ENCODE assay signal across 9 mouse cellular contexts in genomic region chr12:3323241-3323640, GRCm38 (mm10). TPM values are rescaled to one million over a fixed set of nuclear protein-coding genes. Genes with fewer than 3 reads are reported as not detected.
DNase-seq lines count a peak whose midpoint lies in the region; ATAC-seq lines count a peak whose summit lies in the region.
"Had no signal": no experiment of that assay in that cellular context is flagged by ENCODE, and none has a peak within 500 bp of the region (broad histone marks: within the 10 kb centered on the region; RNA-seq: fewer than 3 reads in every experiment).

No protein-coding gene starts in this region.

- no peak overlapping the region for H3K27ac ChIP-seq in heart, embryonic 11.5 days (ENCODE audit: low read depth, low read length)
- H3K27ac ChIP-seq: intestine, embryonic 15.5 days had no signal

- no peaks in the 10 kb centered on the region for H3K9me3 ChIP-seq in heart, embryonic 11.5 days (replicated peaks; ENCODE audit: control insufficient read depth, low read length)
- H3K9me3 ChIP-seq: intestine, embryonic 15.5 days had no signal

- H3K27me3 ChIP-seq in heart, embryonic 11.5 days (ENCODE audit: control insufficient read depth, insufficient read depth, low read length): no peaks in the 10 kb centered on the region
- H3K27me3 ChIP-seq: intestine, embryonic 15.5 days had no signal

- H3K4me3 ChIP-seq in heart, embryonic 11.5 days (ENCODE audit: low read depth, low read length): no peak overlapping the region
- H3K4me3 ChIP-seq: intestine, embryonic 15.5 days had no signal

- no peak overlapping the region for H3K9ac ChIP-seq in heart, embryonic 11.5 days (ENCODE audit: low read depth, low read length)
- H3K9ac ChIP-seq: intestine, embryonic 15.5 days had no signal

- ATAC-seq in heart, embryonic 11.5 days (replicated peaks; ENCODE audit: insufficient number of reproducible peaks, low FRiP score, low TSS enrichment): no peak
- peak; percentile 45; the same call in 1 of the 2 replicates for ATAC-seq in megakaryocyte progenitor cell, adult 5-6 weeks (replicated peaks; ENCODE audit: poor library complexity)
- ATAC-seq in inflammation-experienced regulatory T-cells, adult 6 months: no peak
- ATAC-seq: intestine, embryonic 15.5 days had no signal

- H3K36me3 ChIP-seq in heart, embryonic 11.5 days (ENCODE audit: control insufficient read depth, insufficient read depth, low read length): no peaks in the 10 kb centered on the region
- H3K36me3 ChIP-seq: intestine, embryonic 15.5 days had no signal

- peak; percentile 23 to 30 for DNase-seq in heart, adult 18-20 months
- peak; percentile 70 for DNase-seq in adipocyte (ENCODE audit: low spot score)
- DNase-seq in gastrocnemius, postnatal 14 days: peak; percentile 55
- no peak for DNase-seq in spleen, adult 18-20 months
- DNase-seq in natural killer cell, adult 2 months (ENCODE audit: low spot score in 2 of 2): no peak

- no peak overlapping the region for H3K4me2 ChIP-seq in heart, embryonic 11.5 days
- H3K4me2 ChIP-seq: intestine, embryonic 15.5 days had no signal

- no peaks in the 10 kb centered on the region for H3K4me1 ChIP-seq in heart, embryonic 11.5 days (ENCODE audit: control insufficient read depth, insufficient read depth, low read length)
- H3K4me1 ChIP-seq: intestine, embryonic 15.5 days had no signal

- intact Hi-C loops in gastrocnemius, postnatal 14 days (cut with DNase I; ENCODE audit: low total_unique reads): no loop called here

- 55% methylated on average over 6 of the region's 6 CpGs for WGBS in heart, embryonic 11.5 days (ENCODE audit: insufficient replicate concordance)

RNA-seq across cellular contexts. Expression of gene Rab10, which starts 13.5 kb away (rescaled TPM):
- total RNA-seq in heart, adult 18-20 months (2021): 100 to 1,000 TPM; 124 to 126 TPM
- 68.9 and 70.6 TPM in 2 replicates for polyA plus RNA-seq in heart, embryonic 11.5 days (2014; fragmentation: Nextera tagmentation; extraction: Ambion mirVana)
- 100 to 1,000 TPM; 212 to 213 TPM for total RNA-seq in gastrocnemius, postnatal 14 days (2021)
- 93.9 and 100 TPM in 2 replicates for total RNA-seq in megakaryocyte progenitor cell, adult 5-6 weeks (2015)
- total RNA-seq in megakaryocyte progenitor cell, adult 5-6 weeks (2017): 89.1 and 113 TPM in 2 replicates
- polyA plus RNA-seq in inflammation-experienced regulatory T-cells, adult 6 months (2017; shearing (Covaris generic)): 10 to 100 TPM; 50.4 to 64.1 (median 53.7) TPM

RNA-seq across cellular contexts. Expression of gene Kif3c, which starts 41.7 kb away (rescaled TPM):
- 1 to 10 TPM; 5.4 to 6.4 TPM for total RNA-seq in heart, adult 18-20 months (2021)
- polyA plus RNA-seq in heart, embryonic 11.5 days (2014; fragmentation: Nextera tagmentation; extraction: Ambion mirVana): 5.9 and 8.7 TPM in 2 replicates
- total RNA-seq in gastrocnemius, postnatal 14 days (2021): 1 to 10 TPM; 8.1 to 9.5 TPM
- total RNA-seq in megakaryocyte progenitor cell, adult 5-6 weeks (2015): 2.0 and 2.2 TPM in 2 replicates
- total RNA-seq in megakaryocyte progenitor cell, adult 5-6 weeks (2017): 1.4 and 1.6 TPM in 2 replicates
- polyA plus RNA-seq in inflammation-experienced regulatory T-cells, adult 6 months (2017; shearing (Covaris generic)): 1 to 10 TPM; 2.4 to 4.9 (median 3.4) TPM

Comparison
In these comparisons a context has a peak if more than half of its experiments do, and no peak if none do; other contexts are left out.
1. DNase-seq: peak in heart, adult 18-20 months (2 of 2), adipocyte (single experiment) and gastrocnemius, postnatal 14 days (single experiment); none in spleen, adult 18-20 months (0 of 2) and natural killer cell, adult 2 months (0 of 2).